Mouse (Mus musculus): ENCODE measurements around the gene Lnpep. TPM values are rescaled to one million over a fixed set of nuclear protein-coding genes. Genes with fewer than 3 reads are reported as not detected.

Gene Lnpep
- polyA plus RNA-seq, 1 experiment from 2014 or later = 10.7 TPM

GRCm38 (mm10) chr17:17604554-17604953, 20.3 kb downstream of the Lnpep start:
- Histone ChIP-seq H3K27me3 (no peaks in the 10 kb centered on the region), H3K4me3 (no peak overlapping the region), H3K9ac (replicated peaks) (no peak overlapping the region), H3K27ac (replicated peaks) (no peak overlapping the region), H3K9me3 (no peaks in the 10 kb centered on the region), H3K4me1 (peaks cover 12% of the 10 kb centered on the region; the same call in 1 of the 2 replicates), H3K4me2 (replicated peaks) (no peak overlapping the region), H3K36me3 (no peaks in the 10 kb centered on the region)
- ATAC-seq (ENCODE audit: low FRiP score, low read depth) = no peak
- WGBS = 86% methylated on average over 2 of the region's 2 CpGs

DNA sequence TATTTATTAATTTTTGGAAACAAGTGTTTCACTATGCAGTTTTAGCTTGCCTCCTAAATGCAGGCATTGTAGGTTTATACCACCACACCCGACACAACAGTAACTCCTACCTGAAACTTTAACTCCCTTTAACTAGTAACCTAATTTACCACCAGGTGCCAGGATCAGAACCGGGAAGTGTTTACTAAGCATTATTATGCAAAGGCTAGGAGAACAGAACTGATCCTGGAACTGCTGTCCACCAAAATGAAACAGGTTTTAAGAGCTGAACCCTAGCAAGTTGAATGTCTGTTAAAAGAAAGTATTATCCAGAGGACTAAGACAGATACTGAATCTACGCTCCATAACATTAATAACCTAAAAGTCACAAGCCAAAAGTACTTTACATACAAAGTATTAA, 21.2 kb downstream of the Lnpep start:
- H3K9me3 ChIP-seq = no peaks in the 10 kb centered on the region
- no peak overlapping the region for H3K9ac ChIP-seq (replicated peaks)
- H3K4me3 ChIP-seq = no peak overlapping the region
- H3K27me3 ChIP-seq = no peaks in the 10 kb centered on the region
- no peak for ATAC-seq (ENCODE audit: low FRiP score, low read depth)
- H3K27ac ChIP-seq (replicated peaks) = no peak overlapping the region
- no peak overlapping the region for H3K4me2 ChIP-seq (replicated peaks)
- WGBS = 92% methylated on average over 3 of the region's 3 CpGs
- no peaks in the 10 kb centered on the region for H3K36me3 ChIP-seq
- peaks cover 11% of the 10 kb centered on the region; the same call in 1 of the 2 replicates for H3K4me1 ChIP-seq

DNA sequence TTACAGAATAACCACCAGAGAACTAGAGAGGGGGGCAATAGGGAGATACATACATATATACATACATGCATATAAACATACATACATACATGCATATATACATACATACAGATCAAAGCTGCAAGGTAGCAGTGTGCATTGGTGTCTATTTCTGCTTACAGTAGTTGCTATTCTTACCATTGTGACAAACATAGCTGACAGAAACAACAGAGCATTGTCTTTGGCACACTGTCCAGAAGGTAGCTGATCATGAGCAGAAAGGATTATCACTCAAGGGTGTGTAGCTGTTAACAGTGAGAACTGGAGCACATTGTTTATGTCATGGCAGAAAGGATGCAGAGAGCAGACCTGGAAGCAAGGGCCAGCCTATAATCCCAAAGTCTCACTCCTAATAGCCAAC, 22.1 kb downstream of the Lnpep start:
- no peaks in the 10 kb centered on the region for H3K9me3 ChIP-seq
- H3K27me3 ChIP-seq = no peaks in the 10 kb centered on the region
- no peak overlapping the region for H3K9ac ChIP-seq (replicated peaks)
- no peaks in the 10 kb centered on the region for H3K36me3 ChIP-seq
- H3K4me3 ChIP-seq = no peak overlapping the region
- H3K4me2 ChIP-seq (replicated peaks) = no peak overlapping the region
- ATAC-seq (ENCODE audit: low FRiP score, low read depth) = no peak
- no peak overlapping the region for H3K27ac ChIP-seq (replicated peaks)
- H3K4me1 ChIP-seq = peaks cover 6% of the 10 kb centered on the region; the same call in 1 of the 2 replicates

DNA sequence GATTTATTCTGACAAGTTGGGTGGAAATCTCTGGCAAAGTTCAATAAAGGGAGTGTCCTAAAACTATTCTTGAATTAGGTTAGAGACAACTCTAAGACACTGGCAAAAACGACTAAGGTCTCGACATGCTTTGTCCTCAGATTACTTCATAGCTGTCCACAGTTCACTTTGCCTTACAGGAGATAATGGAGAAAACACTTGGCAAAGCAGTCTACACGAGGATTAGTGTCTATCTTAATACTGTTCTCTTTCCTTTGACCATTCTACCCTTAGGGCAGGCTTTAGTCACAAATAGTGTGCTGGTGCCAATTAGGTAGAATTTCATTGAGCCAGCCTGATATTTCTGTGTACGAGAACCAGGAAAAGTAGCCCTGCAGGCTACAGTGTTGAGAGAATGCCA, 22.5 kb downstream of the Lnpep start:
- Histone ChIP-seq H3K9me3 (no peaks in the 10 kb centered on the region), H3K4me1 (peaks cover 6% of the 10 kb centered on the region; the same call in 1 of the 2 replicates), H3K4me2 (replicated peaks) (no peak overlapping the region), H3K9ac (replicated peaks) (no peak overlapping the region), H3K27me3 (no peaks in the 10 kb centered on the region), H3K27ac (replicated peaks) (no peak overlapping the region), H3K4me3 (no peak overlapping the region), H3K36me3 (no peaks in the 10 kb centered on the region)
- 57% methylated on average over 4 of the region's 4 CpGs for WGBS
- 0 out of 2 replicates have a peak, but pooled peaks have one; percentile 49 for ATAC-seq (ENCODE audit: low FRiP score, low read depth)

DNA sequence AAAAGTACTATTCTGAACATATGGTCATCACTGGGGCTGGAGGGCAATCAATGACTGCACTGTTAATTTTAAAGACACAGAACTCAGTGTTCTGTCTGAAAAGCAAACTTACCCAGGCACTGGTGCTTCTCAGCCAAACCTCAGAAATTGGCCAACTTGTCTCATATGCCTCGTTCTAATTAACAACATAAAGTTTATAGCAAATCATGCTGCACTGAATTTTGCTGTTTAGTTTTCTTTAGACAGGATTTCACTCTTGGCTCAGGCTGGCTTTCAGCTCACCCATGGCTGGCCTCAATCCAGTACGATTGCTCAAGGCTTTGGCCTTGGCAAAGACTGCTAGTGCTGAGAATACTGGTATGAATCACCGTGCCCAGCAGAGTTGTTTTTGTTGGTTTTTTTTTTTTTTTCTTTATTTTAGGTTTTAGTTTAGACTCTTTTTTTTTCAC, 24.0 kb downstream of the Lnpep start:
- Histone ChIP-seq H3K4me3 (no peak overlapping the region), H3K9ac (replicated peaks) (no peak overlapping the region), H3K27me3 (no peaks in the 10 kb centered on the region), H3K4me1 (peaks cover 6% of the 10 kb centered on the region; the same call in 1 of the 2 replicates), H3K4me2 (replicated peaks) (no peak overlapping the region), H3K36me3 (no peaks in the 10 kb centered on the region), H3K9me3 (no peaks in the 10 kb centered on the region), H3K27ac (replicated peaks) (no peak overlapping the region)
- ATAC-seq (ENCODE audit: low FRiP score, low read depth) = no peak
- 84% methylated on average over 3 of the region's 3 CpGs for WGBS

GRCm38 (mm10) chr17:17600001-17600400, 24.8 kb downstream of the Lnpep start:
- no peaks in the 10 kb centered on the region for H3K36me3 ChIP-seq
- no peak for ATAC-seq (ENCODE audit: low FRiP score, low read depth)
- WGBS = 89% methylated on average over 1 of the region's 1 CpGs

GRCm38 (mm10) chr17:17598355-17598754, 26.5 kb downstream of the Lnpep start:
- no peaks in the 10 kb centered on the region for H3K36me3 ChIP-seq
- 96% methylated on average over 2 of the region's 2 CpGs for WGBS
- H3K4me1 ChIP-seq = peaks cover 6% of the 10 kb centered on the region; the same call in 1 of the 2 replicates
- H3K4me3 ChIP-seq = no peak overlapping the region
- no peak overlapping the region for H3K27ac ChIP-seq (replicated peaks)
- ATAC-seq (ENCODE audit: low FRiP score, low read depth) = no peak
- no peak overlapping the region for H3K4me2 ChIP-seq (replicated peaks)
- no peaks in the 10 kb centered on the region for H3K9me3 ChIP-seq
- no peak overlapping the region for H3K9ac ChIP-seq (replicated peaks)
- no peaks in the 10 kb centered on the region for H3K27me3 ChIP-seq

More at GRCm38 (mm10) chr17:17600001-17600400, 24.8 kb downstream of the Lnpep start:
- Histone ChIP-seq H3K27ac (replicated peaks) (no peak overlapping the region), H3K4me1 (peaks cover 6% of the 10 kb centered on the region; the same call in 1 of the 2 replicates), H3K4me2 (replicated peaks) (no peak overlapping the region), H3K9me3 (no peaks in the 10 kb centered on the region), H3K27me3 (no peaks in the 10 kb centered on the region), H3K4me3 (no peak overlapping the region), H3K9ac (replicated peaks) (no peak overlapping the region)

DNA sequence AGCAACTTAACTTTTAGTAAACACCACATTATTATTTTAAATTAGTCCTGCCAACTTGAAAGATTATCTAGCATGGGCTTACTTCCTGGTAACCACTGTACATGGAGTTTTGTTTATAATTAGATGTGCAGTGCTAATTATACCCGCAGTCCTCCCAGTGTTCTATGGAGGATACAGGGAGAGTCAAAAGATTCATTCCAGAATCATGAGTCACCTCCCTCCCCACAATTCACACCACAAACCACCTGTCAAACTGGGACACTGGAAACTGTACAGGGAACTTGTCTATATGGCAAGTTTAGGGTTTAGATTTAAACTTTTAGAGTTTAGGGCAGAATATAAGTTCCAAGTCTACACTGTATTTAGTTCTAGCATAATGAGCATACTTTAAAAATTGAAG, 31.9 kb downstream of the Lnpep start:
- H3K4me3 ChIP-seq = no peak overlapping the region
- H3K4me2 ChIP-seq (replicated peaks) = no peak overlapping the region
- H3K9ac ChIP-seq (replicated peaks) = no peak overlapping the region
- 94% methylated on average over 1 of the region's 1 CpGs for WGBS
- no peaks in the 10 kb centered on the region for H3K9me3 ChIP-seq
- H3K36me3 ChIP-seq = no peaks in the 10 kb centered on the region
- ATAC-seq (ENCODE audit: low FRiP score, low read depth) = no peak
- no peak overlapping the region for H3K27ac ChIP-seq (replicated peaks)
- H3K27me3 ChIP-seq = no peaks in the 10 kb centered on the region
- H3K4me1 ChIP-seq = no peaks in the 10 kb centered on the region

- 88% methylated on average over 7 of the region's 7 CpGs for WGBS
- no peak overlapping the region for H3K9ac ChIP-seq (replicated peaks)
- no peak overlapping the region for H3K27ac ChIP-seq (replicated peaks)
- ATAC-seq (ENCODE audit: low FRiP score, low read depth) = no peak
- H3K36me3 ChIP-seq = no peaks in the 10 kb centered on the region
- H3K4me2 ChIP-seq (replicated peaks) = no peak overlapping the region
- no peaks in the 10 kb centered on the region for H3K27me3 ChIP-seq
- no peaks in the 10 kb centered on the region for H3K4me1 ChIP-seq
- no peaks in the 10 kb centered on the region for H3K9me3 ChIP-seq
- no peak overlapping the region for H3K4me3 ChIP-seq
Measured at GRCm38 (mm10) chr17:17587333-17588047, 37.4 kb downstream of the Lnpep start.

DNA sequence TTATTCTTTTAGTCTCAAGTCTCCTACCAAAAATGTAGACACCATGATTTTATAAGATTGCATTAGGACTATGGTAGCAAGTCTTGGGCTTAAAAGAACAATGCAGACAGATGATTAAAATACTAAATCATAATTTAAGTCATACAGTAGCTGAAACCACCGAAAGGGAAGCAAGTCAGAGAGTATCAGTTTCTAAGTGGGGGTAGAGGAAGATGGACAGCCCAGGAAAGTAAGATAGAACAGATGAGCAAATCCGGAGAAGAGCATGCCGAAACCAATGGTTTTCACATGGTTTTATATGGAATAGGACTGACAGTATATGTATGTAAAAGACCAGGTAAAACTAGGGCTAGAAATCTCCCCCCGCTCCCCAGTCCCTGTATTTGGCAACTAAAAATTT, 39.7 kb downstream of the Lnpep start:
- Histone ChIP-seq H3K4me3 (no peak overlapping the region), H3K4me1 (no peaks in the 10 kb centered on the region), H3K36me3 (no peaks in the 10 kb centered on the region), H3K27me3 (no peaks in the 10 kb centered on the region), H3K27ac (replicated peaks) (no peak overlapping the region), H3K4me2 (replicated peaks) (no peak overlapping the region), H3K9ac (replicated peaks) (no peak overlapping the region), H3K9me3 (no peaks in the 10 kb centered on the region)
- ATAC-seq (ENCODE audit: low FRiP score, low read depth) = no peak
- WGBS = 98% methylated on average over 4 of the region's 4 CpGs

GRCm38 (mm10) chr17:17583896-17584295, 41.0 kb downstream of the Lnpep start:
- no peak for ATAC-seq (ENCODE audit: low FRiP score, low read depth)
- no peak overlapping the region for H3K4me2 ChIP-seq (replicated peaks)
- no peak overlapping the region for H3K9ac ChIP-seq (replicated peaks)
- peaks cover 3% of the 10 kb centered on the region; the same call in 1 of the 2 replicates for H3K36me3 ChIP-seq
- H3K9me3 ChIP-seq = no peaks in the 10 kb centered on the region
- no peak overlapping the region for H3K27ac ChIP-seq (replicated peaks)
- H3K4me1 ChIP-seq = no peaks in the 10 kb centered on the region
- H3K4me3 ChIP-seq = no peak overlapping the region
- no peaks in the 10 kb centered on the region for H3K27me3 ChIP-seq
- WGBS = 45% methylated on average over 2 of the region's 2 CpGs

GRCm38 (mm10) chr17:17581234-17581633, 43.6 kb downstream of the Lnpep start:
- Histone ChIP-seq H3K27ac (replicated peaks) (no peak overlapping the region), H3K4me2 (replicated peaks) (no peak overlapping the region), H3K27me3 (no peaks in the 10 kb centered on the region), H3K9me3 (no peaks in the 10 kb centered on the region), H3K36me3 (peaks cover 11% of the 10 kb centered on the region), H3K9ac (replicated peaks) (no peak overlapping the region), H3K4me1 (no peaks in the 10 kb centered on the region), H3K4me3 (no peak overlapping the region)
- 95% methylated on average over 3 of the region's 3 CpGs for WGBS
- no peak for ATAC-seq (ENCODE audit: low FRiP score, low read depth)

GRCm38 (mm10) chr17:17576399-17576798, 48.5 kb downstream of the Lnpep start:
- 96% methylated on average over 9 of the region's 9 CpGs for WGBS
- Histone ChIP-seq H3K27ac (replicated peaks) (no peak overlapping the region), H3K9ac (replicated peaks) (no peak overlapping the region), H3K4me1 (no peaks in the 10 kb centered on the region), H3K4me3 (no peak overlapping the region), H3K27me3 (no peaks in the 10 kb centered on the region), H3K4me2 (replicated peaks) (no peak overlapping the region), H3K9me3 (no peaks in the 10 kb centered on the region), H3K36me3 (peaks cover 24% of the 10 kb centered on the region)
- no peak for ATAC-seq (ENCODE audit: low FRiP score, low read depth)

All from midbrain, embryonic 12.5 days (tissue).